Mouse (Mus musculus): ENCODE results near the gene Comtd1. TPM values are rescaled to one million over a fixed set of nuclear protein-coding genes. Genes with fewer than 3 reads are reported as not detected.

Comtd1 gene
- 28.1 and 34.9 TPM in 2 replicates for polyA plus RNA-seq (2015; fragmentation: Nextera tagmentation; extraction: Ambion mirVana)

DNA sequence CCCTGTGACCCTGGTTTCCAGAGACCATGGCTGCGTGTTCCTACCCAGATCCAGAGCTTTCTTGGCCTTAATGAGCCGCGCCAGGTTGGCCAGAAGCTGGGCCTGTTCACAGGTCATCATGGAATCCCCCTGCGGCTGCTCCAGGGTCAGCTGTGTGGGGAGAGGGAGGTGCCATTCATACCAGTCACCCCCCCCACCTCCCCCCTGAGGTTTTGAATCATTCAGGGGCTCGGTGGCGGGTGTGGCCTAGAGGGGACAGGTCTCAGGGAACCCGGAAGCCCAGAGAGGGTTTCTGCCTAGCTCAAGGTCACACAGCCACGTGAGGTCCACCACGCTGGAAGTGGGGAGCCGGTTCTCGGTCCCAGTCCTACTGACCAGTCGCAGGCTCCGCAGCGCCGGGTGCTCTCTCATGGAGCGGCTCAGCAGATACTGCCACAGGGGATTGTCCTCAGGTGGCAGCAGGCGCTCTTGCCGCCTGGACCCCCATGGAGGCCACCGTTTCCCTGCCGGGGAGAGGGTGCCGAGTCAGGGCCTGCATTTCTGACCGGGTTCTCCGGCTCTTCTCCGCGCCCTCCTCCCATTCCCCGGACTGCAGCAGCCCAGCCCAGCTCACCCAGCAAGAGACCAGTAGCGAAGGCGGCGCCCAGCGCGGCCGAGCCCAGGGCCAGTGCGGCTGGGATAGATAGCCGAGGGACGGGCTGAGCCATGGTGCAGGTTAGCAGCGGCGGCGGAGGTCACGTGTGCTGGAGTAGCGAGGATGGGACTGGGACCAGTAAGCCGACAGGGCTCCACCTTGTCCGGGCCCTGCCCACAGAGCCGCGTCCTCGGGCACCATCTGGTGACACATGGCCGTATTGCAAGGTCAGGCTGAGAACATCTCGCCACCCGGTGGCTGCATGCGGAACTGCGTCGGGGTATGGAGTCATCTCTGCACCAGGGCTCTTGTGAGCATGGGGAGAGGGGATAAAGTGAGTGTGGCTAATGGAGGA, at the start of gene Comtd1:
Comtd1 (minus strand) TSS at position 812 of the 989 bp plus-strand sequence.
- Histone ChIP-seq H3K27me3 (replicated peaks; ENCODE audit: control insufficient read depth, insufficient read depth, low read length) (no peaks in the 10 kb centered on the region), H3K36me3 (ENCODE audit: control insufficient read depth, insufficient read depth) (peaks cover 13% of the 10 kb centered on the region), H3K27ac (ENCODE audit: low read length) (peak within 1 kb of the TSS; percentile 65), H3K9me3 (ENCODE audit: control insufficient read depth, low read length) (no peaks in the 10 kb centered on the region), H3K4me1 (replicated peaks; ENCODE audit: control insufficient read depth, insufficient read depth, low read length) (peaks cover 17% of the 10 kb centered on the region), H3K4me3 (replicated peaks; ENCODE audit: low read length) (peak within 1 kb of the TSS; percentile 59), H3K9ac (replicated peaks; ENCODE audit: low read depth, low read length) (peak within 1 kb of the TSS; percentile 72), H3K4me2 (ENCODE audit: low read length) (peak within 1 kb of the TSS; percentile 98)
- ATAC-seq = peak; percentile 73
- WGBS = under 1% methylated on average over 51 of the region's 51 CpGs

GRCm38 (mm10) chr14:21892341-21892659, 43.5 kb upstream of the Comtd1 start:
- Histone ChIP-seq H3K4me1 (replicated peaks; ENCODE audit: control insufficient read depth, insufficient read depth, low read length) (no peaks in the 10 kb centered on the region; the same call in 1 of the 2 replicates), H3K4me3 (replicated peaks; ENCODE audit: low read length) (no peak overlapping the region), H3K36me3 (ENCODE audit: control insufficient read depth, insufficient read depth) (no peaks in the 10 kb centered on the region), H3K27me3 (replicated peaks; ENCODE audit: control insufficient read depth, insufficient read depth, low read length) (no peaks in the 10 kb centered on the region), H3K9me3 (ENCODE audit: control insufficient read depth, low read length) (no peaks in the 10 kb centered on the region), H3K27ac (ENCODE audit: low read length) (no peak overlapping the region), H3K9ac (replicated peaks; ENCODE audit: low read depth, low read length) (no peak overlapping the region), H3K4me2 (ENCODE audit: low read length) (no peak overlapping the region)
- 83% methylated on average over 6 of the region's 6 CpGs for WGBS
- no peak for ATAC-seq

GRCm38 (mm10) chr14:21891581-21892340, 43.0 kb upstream of the Comtd1 start:
- Histone ChIP-seq H3K9me3 (ENCODE audit: control insufficient read depth, low read length) (no peaks in the 10 kb centered on the region), H3K27me3 (replicated peaks; ENCODE audit: control insufficient read depth, insufficient read depth, low read length) (no peaks in the 10 kb centered on the region), H3K4me2 (ENCODE audit: low read length) (no peak overlapping the region), H3K4me1 (replicated peaks; ENCODE audit: control insufficient read depth, insufficient read depth, low read length) (no peaks in the 10 kb centered on the region; the same call in 1 of the 2 replicates), H3K4me3 (replicated peaks; ENCODE audit: low read length) (no peak overlapping the region), H3K9ac (replicated peaks; ENCODE audit: low read depth, low read length) (no peak overlapping the region), H3K36me3 (ENCODE audit: control insufficient read depth, insufficient read depth) (no peaks in the 10 kb centered on the region), H3K27ac (ENCODE audit: low read length) (no peak overlapping the region)
- 43% methylated on average over 15 of the region's 15 CpGs for WGBS
- ATAC-seq = no peak

DNA sequence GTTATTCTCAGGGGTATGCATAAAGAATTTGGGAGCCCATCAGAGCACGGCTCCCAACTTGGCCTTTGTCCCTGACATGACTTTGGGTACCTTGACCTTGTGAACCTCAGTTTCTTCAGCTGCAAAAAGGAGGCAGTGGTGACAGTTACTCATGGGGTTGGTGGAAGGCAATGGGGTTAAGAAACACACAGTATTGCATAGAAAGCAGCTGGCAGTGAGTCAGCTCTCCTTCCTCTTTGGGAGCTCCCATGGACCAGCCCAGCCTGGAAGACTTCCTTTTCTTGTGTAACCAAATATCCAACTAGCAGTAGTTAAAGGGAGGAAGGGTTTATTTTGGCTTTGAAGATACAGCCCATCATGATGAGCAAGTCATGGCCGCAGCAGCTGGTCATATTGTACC, 41.7 kb upstream of the Comtd1 start:
- Histone ChIP-seq H3K27ac (ENCODE audit: low read length) (no peak overlapping the region), H3K9ac (replicated peaks; ENCODE audit: low read depth, low read length) (no peak overlapping the region), H3K4me1 (replicated peaks; ENCODE audit: control insufficient read depth, insufficient read depth, low read length) (no peaks in the 10 kb centered on the region; the same call in 1 of the 2 replicates), H3K4me3 (replicated peaks; ENCODE audit: low read length) (no peak overlapping the region), H3K9me3 (ENCODE audit: control insufficient read depth, low read length) (no peaks in the 10 kb centered on the region), H3K27me3 (replicated peaks; ENCODE audit: control insufficient read depth, insufficient read depth, low read length) (no peaks in the 10 kb centered on the region), H3K36me3 (ENCODE audit: control insufficient read depth, insufficient read depth) (no peaks in the 10 kb centered on the region), H3K4me2 (ENCODE audit: low read length) (no peak overlapping the region)
- no peak for ATAC-seq
- 89% methylated on average over 2 of the region's 2 CpGs for WGBS

GRCm38 (mm10) chr14:21866816-21867215, 18.0 kb upstream of the Comtd1 start:
- Histone ChIP-seq H3K9ac (replicated peaks; ENCODE audit: low read depth, low read length) (no peak overlapping the region), H3K4me3 (replicated peaks; ENCODE audit: low read length) (no peak overlapping the region), H3K4me2 (ENCODE audit: low read length) (no peak overlapping the region), H3K4me1 (replicated peaks; ENCODE audit: control insufficient read depth, insufficient read depth, low read length) (no peaks in the 10 kb centered on the region), H3K27me3 (replicated peaks; ENCODE audit: control insufficient read depth, insufficient read depth, low read length) (no peaks in the 10 kb centered on the region), H3K27ac (ENCODE audit: low read length) (no peak overlapping the region), H3K9me3 (ENCODE audit: control insufficient read depth, low read length) (no peaks in the 10 kb centered on the region), H3K36me3 (ENCODE audit: control insufficient read depth, insufficient read depth) (no peaks in the 10 kb centered on the region)
- no peak for ATAC-seq
- WGBS = 89% methylated on average over 7 of the region's 7 CpGs

DNA sequence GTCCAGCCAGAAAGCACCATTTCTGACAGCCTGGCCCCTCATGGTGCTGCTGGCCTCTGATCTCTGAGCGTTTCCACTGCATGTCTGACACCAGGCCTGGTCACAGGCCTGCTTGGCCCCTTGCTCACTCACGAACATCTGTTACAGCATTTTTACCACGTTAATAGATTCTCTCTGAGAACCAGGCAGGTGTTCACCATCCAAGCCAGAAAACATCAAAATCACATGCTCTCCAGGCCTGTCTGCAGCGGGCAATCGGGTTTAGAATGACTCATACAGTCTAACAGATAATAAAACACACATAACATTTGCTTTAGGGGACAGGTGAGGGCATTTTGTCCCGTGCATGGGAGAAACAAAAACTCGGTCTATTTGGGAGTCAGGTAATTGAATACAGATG, 17.5 kb upstream of the Comtd1 start:
- Histone ChIP-seq H3K9ac (replicated peaks; ENCODE audit: low read depth, low read length) (no peak overlapping the region), H3K4me1 (replicated peaks; ENCODE audit: control insufficient read depth, insufficient read depth, low read length) (no peaks in the 10 kb centered on the region), H3K9me3 (ENCODE audit: control insufficient read depth, low read length) (no peaks in the 10 kb centered on the region), H3K4me2 (ENCODE audit: low read length) (no peak overlapping the region), H3K27me3 (replicated peaks; ENCODE audit: control insufficient read depth, insufficient read depth, low read length) (no peaks in the 10 kb centered on the region), H3K4me3 (replicated peaks; ENCODE audit: low read length) (no peak overlapping the region), H3K27ac (ENCODE audit: low read length) (no peak overlapping the region), H3K36me3 (ENCODE audit: control insufficient read depth, insufficient read depth) (no peaks in the 10 kb centered on the region)
- WGBS = 65% methylated on average over 7 of the region's 7 CpGs
- no peak for ATAC-seq

GRCm38 (mm10) chr14:21856886-21857285, 8.1 kb upstream of the Comtd1 start:
- no peaks in the 10 kb centered on the region for H3K9me3 ChIP-seq (ENCODE audit: control insufficient read depth, low read length)
- H3K4me2 ChIP-seq (ENCODE audit: low read length) = no peak overlapping the region
- ATAC-seq = no peak
- no peak overlapping the region for H3K27ac ChIP-seq (ENCODE audit: low read length)
- 86% methylated on average over 14 of the region's 14 CpGs for WGBS
- no peaks in the 10 kb centered on the region for H3K36me3 ChIP-seq (ENCODE audit: control insufficient read depth, insufficient read depth)
- no peaks in the 10 kb centered on the region for H3K27me3 ChIP-seq (replicated peaks; ENCODE audit: control insufficient read depth, insufficient read depth, low read length)
- H3K4me3 ChIP-seq (replicated peaks; ENCODE audit: low read length) = no peak overlapping the region
- H3K4me1 ChIP-seq (replicated peaks; ENCODE audit: control insufficient read depth, insufficient read depth, low read length) = peaks cover 9% of the 10 kb centered on the region
- no peak overlapping the region for H3K9ac ChIP-seq (replicated peaks; ENCODE audit: low read depth, low read length)

GRCm38 (mm10) chr14:21855961-21856360, 7.2 kb upstream of the Comtd1 start:
- H3K4me3 ChIP-seq (replicated peaks; ENCODE audit: low read length) = no peak overlapping the region
- H3K27me3 ChIP-seq (replicated peaks; ENCODE audit: control insufficient read depth, insufficient read depth, low read length) = no peaks in the 10 kb centered on the region
- H3K4me1 ChIP-seq (replicated peaks; ENCODE audit: control insufficient read depth, insufficient read depth, low read length) = peaks cover 9% of the 10 kb centered on the region
- no peak overlapping the region for H3K27ac ChIP-seq (ENCODE audit: low read length)
- 46% methylated on average over 3 of the region's 3 CpGs for WGBS
- H3K36me3 ChIP-seq (ENCODE audit: control insufficient read depth, insufficient read depth) = no peaks in the 10 kb centered on the region
- H3K4me2 ChIP-seq (ENCODE audit: low read length) = no peak overlapping the region
- no peaks in the 10 kb centered on the region for H3K9me3 ChIP-seq (ENCODE audit: control insufficient read depth, low read length)
- ATAC-seq = no peak
- no peak overlapping the region for H3K9ac ChIP-seq (replicated peaks; ENCODE audit: low read depth, low read length)

GRCm38 (mm10) chr14:21854271-21854670, 5.5 kb upstream of the Comtd1 start:
- H3K27ac ChIP-seq (ENCODE audit: low read length) = no peak overlapping the region
- 78% methylated on average over 9 of the region's 9 CpGs for WGBS
- no peaks in the 10 kb centered on the region for H3K9me3 ChIP-seq (ENCODE audit: control insufficient read depth, low read length)
- no peak for ATAC-seq
- peaks cover 9% of the 10 kb centered on the region for H3K4me1 ChIP-seq (replicated peaks; ENCODE audit: control insufficient read depth, insufficient read depth, low read length)
- H3K36me3 ChIP-seq (ENCODE audit: control insufficient read depth, insufficient read depth) = no peaks in the 10 kb centered on the region
- H3K27me3 ChIP-seq (replicated peaks; ENCODE audit: control insufficient read depth, insufficient read depth, low read length) = no peaks in the 10 kb centered on the region
- no peak overlapping the region for H3K4me3 ChIP-seq (replicated peaks; ENCODE audit: low read length)
- H3K4me2 ChIP-seq (ENCODE audit: low read length) = no peak overlapping the region
- H3K9ac ChIP-seq (replicated peaks; ENCODE audit: low read depth, low read length) = no peak overlapping the region

Measured in forebrain, embryonic 16.5 days (tissue).